Mouse (Mus musculus) lung, adult 2 months (tissue): ENCODE measurements around the gene Rad54l.

Experiments used
- CTCF ChIP-seq: fragments of 200-500 bp; IDR thresholded peaks from 2 replicates; pipeline ENCODE4 v1.5.1; 2011; ENCODE audit warnings: mild to moderate bottlenecking, low read length, control low read depth; ENCODE audit not compliant: insufficient read depth
- POLR2A ChIP-seq: fragments of 200-500 bp; IDR thresholded peaks from 2 replicates; pipeline ENCODE4 v1.6.1; 2011; ENCODE audit warnings: low read depth, mild to moderate bottlenecking, control low read depth, low read length, borderline replicate concordance; ENCODE audit errors: extremely low read depth

GRCm38 (mm10) chr4:116149812-116150155 is 26.3 kb upstream of the Rad54l start:
- TF ChIP-seq POLR2A = no peak
- no peak for TF ChIP-seq CTCF
